Mouse (Mus musculus): ENCODE measurements around the gene Rbm39. TPM values are rescaled to one million over a fixed set of nuclear protein-coding genes. Genes with fewer than 3 reads are reported as not detected.

Rbm39 gene
- total and polyA plus RNA-seq, 3 experiments = 282 to 795 (median 759) TPM

DNA sequence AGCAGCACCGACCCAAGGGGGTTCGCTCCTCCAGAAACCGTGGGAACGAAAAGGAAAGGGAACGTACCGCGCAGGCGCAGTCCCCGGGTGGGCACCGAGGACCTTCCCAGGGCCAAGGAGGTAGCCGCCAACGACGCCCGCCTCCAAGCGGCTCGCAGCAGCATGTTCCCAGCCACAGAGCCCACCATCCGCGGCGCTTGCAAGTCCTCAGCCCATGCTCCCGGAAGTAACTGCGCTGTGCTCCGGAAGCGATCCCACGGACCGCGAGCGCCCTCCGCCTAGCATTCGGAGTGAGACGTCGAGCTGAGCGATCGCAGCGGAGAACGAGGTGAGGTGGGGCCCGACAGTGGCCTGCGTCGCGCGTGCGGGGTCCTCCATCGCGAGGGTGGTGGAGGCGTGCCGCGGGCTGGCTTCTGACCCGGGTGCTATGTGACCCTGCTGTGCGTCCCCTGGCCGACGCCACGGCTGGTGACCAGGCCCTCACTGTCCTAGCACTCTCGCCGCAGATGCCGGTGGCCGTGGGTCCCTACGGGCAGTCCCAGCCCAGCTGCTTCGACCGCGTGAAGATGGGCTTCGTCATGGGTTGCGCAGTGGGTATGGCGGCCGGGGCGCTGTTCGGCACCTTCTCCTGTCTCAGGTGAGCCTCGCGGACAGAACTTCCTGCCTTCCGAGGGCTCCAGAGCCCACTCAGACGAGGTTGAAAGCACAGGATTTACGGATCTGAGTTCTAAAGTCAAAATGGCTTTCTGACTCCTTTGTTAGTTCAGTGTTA, 35.9 kb downstream of the Rbm39 start, which contains the start of the genes Romo1 and Nfs1:
Gene Romo1, plus strand, starts transcription at position 87 of the 772 bp plus-strand sequence.
Gene Nfs1, minus strand, starts transcription at position 234 of the 772 bp plus-strand sequence.
- H3K4me1 ChIP-seq (ENCODE audit: insufficient read depth, low read depth, low read length) = peaks cover 26% of the 10 kb centered on the region
- H3K27me3 ChIP-seq (ENCODE audit: insufficient read depth, low read length) = no peaks in the 10 kb centered on the region
- ATAC-seq (ENCODE audit: extremely low read depth, insufficient number of reproducible peaks, low FRiP score, poor library complexity, severe bottlenecking) (peak; percentile 70), DNase-seq (ENCODE audit: low spot score) (peak; percentile 76)
- TF ChIP-seq POLR2AphosphoS5 (IDR thresholded peaks at IDR 0.05; ENCODE audit: insufficient replicate concordance, low read depth, low read length) (peak; percentile 52; the same call in 1 of the 2 replicates), GATA2 (IDR thresholded peaks at IDR 0.05; ENCODE audit: borderline replicate concordance, low read depth, low read length) (no peak)
- no peaks in the 10 kb centered on the region for H3K9me3 ChIP-seq (replicated peaks)
- H3K4me3 ChIP-seq (ENCODE audit: low read depth, low read length) = peak within 1 kb of the TSS; percentile 86
- H3K36me3 ChIP-seq (replicated peaks) = peaks cover 55% of the 10 kb centered on the region

DNA sequence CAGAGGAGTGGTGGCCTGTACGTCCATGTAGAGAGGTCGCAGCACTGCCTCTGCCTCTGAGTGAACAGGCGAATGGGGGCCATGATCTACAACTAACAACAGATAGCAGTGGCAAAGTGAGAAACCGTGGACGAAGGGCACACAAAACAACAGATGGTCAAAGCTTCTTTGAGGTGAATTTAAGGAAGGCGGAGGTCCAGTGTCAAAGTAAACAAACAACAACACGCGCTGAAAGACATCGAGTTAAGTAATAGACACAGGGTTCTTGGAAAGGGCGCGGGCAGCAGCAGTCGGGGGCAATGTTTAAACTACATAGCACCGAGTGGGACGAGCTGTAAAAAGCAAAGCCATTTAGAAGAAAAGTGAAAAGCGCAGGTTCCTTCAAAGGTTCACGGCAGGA, 36.7 kb downstream of the Rbm39 start:
- DNase-seq (ENCODE audit: low spot score) (no peak), ATAC-seq (ENCODE audit: extremely low read depth, insufficient number of reproducible peaks, low FRiP score, poor library complexity, severe bottlenecking) (no peak)
- H3K4me3 ChIP-seq (ENCODE audit: low read depth, low read length) = peak overlapping the region; percentile 86
- peaks cover 26% of the 10 kb centered on the region for H3K4me1 ChIP-seq (ENCODE audit: insufficient read depth, low read depth, low read length)
- H3K27me3 ChIP-seq (ENCODE audit: insufficient read depth, low read length) = no peaks in the 10 kb centered on the region
- TF ChIP-seq POLR2AphosphoS5 (IDR thresholded peaks at IDR 0.05; ENCODE audit: insufficient replicate concordance, low read depth, low read length) (no peak), GATA1 (IDR thresholded peaks at IDR 0.05; ENCODE audit: borderline replicate concordance, low read length) (no peak), CTCF (IDR thresholded peaks at IDR 0.05; ENCODE audit: low read depth, low read length) (no peak), GATA2 (IDR thresholded peaks at IDR 0.05; ENCODE audit: borderline replicate concordance, low read depth, low read length) (no peak), TAL1 (conservative IDR thresholded peaks at IDR 0.05; ENCODE audit: low read depth, low read length) (no peak)
- H3K9me3 ChIP-seq (replicated peaks) = no peaks in the 10 kb centered on the region
- H3K36me3 ChIP-seq (replicated peaks) = peaks cover 55% of the 10 kb centered on the region

DNA sequence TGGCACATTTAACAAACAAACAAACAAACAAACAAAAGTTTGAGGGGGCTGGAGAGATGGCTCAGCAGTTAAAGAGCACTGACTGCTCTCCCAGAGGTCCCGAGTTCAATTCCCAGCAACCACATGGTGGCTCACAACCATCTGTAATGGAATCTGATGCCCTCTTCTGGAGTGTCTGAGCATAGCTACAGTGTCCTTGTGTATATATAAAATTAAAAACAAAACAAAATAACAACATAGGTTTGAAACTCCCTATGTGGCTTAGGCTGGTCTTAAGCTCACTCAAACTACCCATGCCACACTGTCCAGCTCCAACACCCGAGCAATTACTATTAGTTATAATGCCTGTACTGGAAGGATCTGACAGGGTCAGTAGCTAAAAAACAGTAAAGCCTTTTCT, 37.2 kb downstream of the Rbm39 start:
- H3K36me3 ChIP-seq (replicated peaks) = peaks cover 49% of the 10 kb centered on the region
- no peaks in the 10 kb centered on the region for H3K27me3 ChIP-seq (ENCODE audit: insufficient read depth, low read length)
- H3K9me3 ChIP-seq (replicated peaks) = no peaks in the 10 kb centered on the region
- peaks cover 26% of the 10 kb centered on the region for H3K4me1 ChIP-seq (ENCODE audit: insufficient read depth, low read depth, low read length)
- no peak for ATAC-seq (ENCODE audit: extremely low read depth, insufficient number of reproducible peaks, low FRiP score, poor library complexity, severe bottlenecking)
- TF ChIP-seq GATA2 (IDR thresholded peaks at IDR 0.05; ENCODE audit: borderline replicate concordance, low read depth, low read length) (no peak), POLR2AphosphoS5 (IDR thresholded peaks at IDR 0.05; ENCODE audit: insufficient replicate concordance, low read depth, low read length) (no peak), GATA1 (IDR thresholded peaks at IDR 0.05; ENCODE audit: borderline replicate concordance, low read length) (no peak), CTCF (IDR thresholded peaks at IDR 0.05; ENCODE audit: low read depth, low read length) (no peak), TAL1 (conservative IDR thresholded peaks at IDR 0.05; ENCODE audit: low read depth, low read length) (no peak)
- H3K4me3 ChIP-seq (ENCODE audit: low read depth, low read length) = peak overlapping the region; percentile 86; the same call in 1 of the 2 replicates
- DNase-seq (ENCODE audit: low spot score) = no peak

DNA sequence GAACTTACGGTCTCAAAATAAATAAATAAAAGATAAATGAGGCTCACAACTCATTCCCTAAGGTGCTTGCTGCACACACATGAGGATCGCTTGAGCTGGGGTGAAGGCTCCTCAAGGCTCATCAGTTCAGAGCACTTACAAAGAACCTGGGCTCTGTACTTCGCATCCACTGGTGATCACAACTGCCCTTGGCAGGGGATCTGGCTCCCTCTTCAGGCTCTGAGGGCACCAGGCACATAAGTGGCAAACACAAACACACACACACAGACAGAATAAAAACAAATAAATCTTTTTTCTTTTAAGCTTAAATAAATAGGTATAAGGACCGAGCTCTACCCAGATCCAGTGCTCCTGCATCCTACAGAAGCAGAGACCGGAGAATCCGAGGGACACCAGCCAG, 44.3 kb downstream of the Rbm39 start:
- no peaks in the 10 kb centered on the region for H3K27me3 ChIP-seq (ENCODE audit: insufficient read depth, low read length)
- H3K4me3 ChIP-seq (ENCODE audit: low read depth, low read length) = no peak overlapping the region
- peaks cover 77% of the 10 kb centered on the region for H3K36me3 ChIP-seq (replicated peaks)
- TF ChIP-seq POLR2AphosphoS5 (IDR thresholded peaks at IDR 0.05; ENCODE audit: insufficient replicate concordance, low read depth, low read length) (no peak), GATA1 (IDR thresholded peaks at IDR 0.05; ENCODE audit: borderline replicate concordance, low read length) (no peak), CTCF (IDR thresholded peaks at IDR 0.05; ENCODE audit: low read depth, low read length) (no peak), TAL1 (conservative IDR thresholded peaks at IDR 0.05; ENCODE audit: low read depth, low read length) (no peak), GATA2 (IDR thresholded peaks at IDR 0.05; ENCODE audit: borderline replicate concordance, low read depth, low read length) (no peak)
- H3K4me1 ChIP-seq (ENCODE audit: insufficient read depth, low read depth, low read length) = no peaks in the 10 kb centered on the region
- no peak for ATAC-seq (ENCODE audit: extremely low read depth, insufficient number of reproducible peaks, low FRiP score, poor library complexity, severe bottlenecking)
- H3K9me3 ChIP-seq (replicated peaks) = no peaks in the 10 kb centered on the region
- no peak for DNase-seq (ENCODE audit: low spot score)

DNA sequence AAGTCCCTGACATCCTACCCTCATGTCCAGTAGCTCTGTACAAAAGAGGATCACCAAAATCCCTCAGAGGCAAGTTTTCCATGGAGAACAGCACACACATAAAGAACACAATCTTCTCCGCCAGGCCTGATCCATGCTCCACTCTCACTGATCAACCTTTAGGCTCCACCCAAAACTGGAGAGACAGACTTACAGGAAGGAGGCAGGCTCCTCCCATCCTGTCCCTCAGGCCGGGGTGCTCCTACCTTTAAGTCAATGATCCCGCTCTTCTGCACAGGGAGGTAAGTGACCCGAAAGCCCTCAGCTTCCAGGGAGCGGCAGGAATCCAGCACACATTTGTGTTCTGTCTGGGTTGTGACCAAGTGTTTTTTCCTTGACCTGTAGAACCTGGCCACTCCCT, 45.9 kb downstream of the Rbm39 start:
- Histone ChIP-seq H3K4me3 (ENCODE audit: low read depth, low read length) (no peak overlapping the region), H3K36me3 (replicated peaks) (peaks cover 70% of the 10 kb centered on the region), H3K9me3 (replicated peaks) (no peaks in the 10 kb centered on the region), H3K27me3 (ENCODE audit: insufficient read depth, low read length) (no peaks in the 10 kb centered on the region), H3K4me1 (ENCODE audit: insufficient read depth, low read depth, low read length) (no peaks in the 10 kb centered on the region)
- TF ChIP-seq TAL1 (conservative IDR thresholded peaks at IDR 0.05; ENCODE audit: low read depth, low read length) (no peak), GATA1 (IDR thresholded peaks at IDR 0.05; ENCODE audit: borderline replicate concordance, low read length) (no peak), POLR2AphosphoS5 (IDR thresholded peaks at IDR 0.05; ENCODE audit: insufficient replicate concordance, low read depth, low read length) (no peak), GATA2 (IDR thresholded peaks at IDR 0.05; ENCODE audit: borderline replicate concordance, low read depth, low read length) (no peak)
- ATAC-seq (ENCODE audit: extremely low read depth, insufficient number of reproducible peaks, low FRiP score, poor library complexity, severe bottlenecking) (no peak), DNase-seq (ENCODE audit: low spot score) (no peak)

DNA sequence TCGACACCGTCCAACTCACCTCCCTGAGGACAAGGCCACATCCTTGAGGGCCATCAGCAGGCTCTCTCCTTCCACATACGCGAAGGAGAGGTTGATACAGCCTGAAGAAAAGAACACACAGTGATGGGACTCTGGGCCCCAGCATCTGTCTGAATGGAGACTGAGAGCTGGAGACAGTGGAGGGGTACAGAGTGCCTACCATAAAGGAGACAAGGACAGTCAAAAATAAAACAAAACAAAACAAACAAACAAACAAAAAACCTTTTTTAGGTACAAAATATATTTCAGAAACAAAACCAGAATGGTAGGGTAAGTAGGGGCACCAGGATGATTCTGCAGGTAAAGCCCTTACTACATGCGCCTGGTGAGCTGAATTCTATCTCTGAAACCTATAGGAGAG, 53.0 kb downstream of the Rbm39 start, which contains the start of gene Gm28036:
Gene Gm28036, minus strand, starts transcription at position 101 of the 400 bp plus-strand sequence.
- DNase-seq (ENCODE audit: low spot score) (no peak), ATAC-seq (ENCODE audit: extremely low read depth, insufficient number of reproducible peaks, low FRiP score, poor library complexity, severe bottlenecking) (no peak)
- no peak for TF ChIP-seq GATA1 (IDR thresholded peaks at IDR 0.05; ENCODE audit: borderline replicate concordance, low read length)
- no peak for TF ChIP-seq TAL1 (conservative IDR thresholded peaks at IDR 0.05; ENCODE audit: low read depth, low read length)
- TF ChIP-seq POLR2AphosphoS5 (IDR thresholded peaks at IDR 0.05; ENCODE audit: insufficient replicate concordance, low read depth, low read length) = no peak
- no peaks in the 10 kb centered on the region for H3K27me3 ChIP-seq (ENCODE audit: insufficient read depth, low read length)
- H3K4me1 ChIP-seq (ENCODE audit: insufficient read depth, low read depth, low read length) = no peaks in the 10 kb centered on the region; the same call in 1 of the 2 replicates
- peaks cover 87% of the 10 kb centered on the region for H3K36me3 ChIP-seq (replicated peaks)
- no peaks in the 10 kb centered on the region for H3K9me3 ChIP-seq (replicated peaks)
- H3K4me3 ChIP-seq (ENCODE audit: low read depth, low read length) = no peak within 1 kb of the TSS

Data from G1E (cell line).